9 mouse cellular contexts compared by ENCODE assay signal in genomic region chr4:137443625-137444024, GRCm38 (mm10). TPM values are rescaled to one million over a fixed set of nuclear protein-coding genes. Genes with fewer than 3 reads are reported as not detected.
DNase-seq lines count a peak whose midpoint lies in the region; ATAC-seq lines count a peak whose summit lies in the region.
"Had no signal": no experiment of that assay in that cellular context is flagged by ENCODE, and none has a peak within 500 bp of the region (broad histone marks: within the 10 kb centered on the region; RNA-seq: fewer than 3 reads in every experiment).

No protein-coding gene starts in this region.

- no peak overlapping the region for H3K4me3 ChIP-seq in forebrain, embryonic 16.5 days (replicated peaks; ENCODE audit: low read length)
- H3K4me3 ChIP-seq in midbrain, embryonic 13.5 days (replicated peaks), result no peak overlapping the region
- H3K4me3 ChIP-seq in stomach, embryonic 16.5 days (replicated peaks; ENCODE audit: low read length), result no peak overlapping the region
- H3K4me3 ChIP-seq: myocyte had no signal

- no peaks in the 10 kb centered on the region for H3K36me3 ChIP-seq in forebrain, embryonic 16.5 days (ENCODE audit: control insufficient read depth, insufficient read depth)
- H3K36me3 ChIP-seq in midbrain, embryonic 13.5 days, result no peaks in the 10 kb centered on the region
- H3K36me3 ChIP-seq in stomach, embryonic 16.5 days (ENCODE audit: control insufficient read depth, insufficient read depth, low read length), result no peaks in the 10 kb centered on the region

- no peaks in the 10 kb centered on the region for H3K27me3 ChIP-seq in forebrain, embryonic 16.5 days (replicated peaks; ENCODE audit: control insufficient read depth, insufficient read depth, low read length)
- H3K27me3 ChIP-seq in midbrain, embryonic 13.5 days, result no peaks in the 10 kb centered on the region
- H3K27me3 ChIP-seq in stomach, embryonic 16.5 days (ENCODE audit: control insufficient read depth, insufficient read depth, low read length), result no peaks in the 10 kb centered on the region

- peaks cover 8% of the 10 kb centered on the region for H3K4me1 ChIP-seq in forebrain, embryonic 16.5 days (replicated peaks; ENCODE audit: control insufficient read depth, insufficient read depth, low read length)
- H3K4me1 ChIP-seq in midbrain, embryonic 13.5 days (replicated peaks), result peaks cover 8% of the 10 kb centered on the region
- H3K4me1 ChIP-seq in stomach, embryonic 16.5 days (ENCODE audit: control insufficient read depth, insufficient read depth, low read length), result peaks cover 21% of the 10 kb centered on the region

- no peak for ATAC-seq in forebrain, embryonic 16.5 days
- peak; percentile 27; the same call in 1 of the 2 replicates for ATAC-seq in midbrain, embryonic 13.5 days
- ATAC-seq in stomach, embryonic 16.5 days (ENCODE audit: insufficient read depth, low FRiP score), result peak; percentile 12; the same call in 1 of the 2 replicates

- H3K4me2 ChIP-seq in forebrain, embryonic 16.5 days (ENCODE audit: low read length), result peak overlapping the region; percentile 24
- H3K4me2 ChIP-seq in midbrain, embryonic 13.5 days (replicated peaks), result no peak overlapping the region
- no peak overlapping the region; the same call in 1 of the 2 replicates for H3K4me2 ChIP-seq in stomach, embryonic 16.5 days (ENCODE audit: low read depth, low read length)

- 31% methylated on average over 5 of the region's 5 CpGs for WGBS in forebrain, embryonic 16.5 days
- WGBS in midbrain, embryonic 13.5 days, result 28% methylated on average over 5 of the region's 5 CpGs
- 10% methylated on average over 5 of the region's 5 CpGs for WGBS in stomach, embryonic 16.5 days

- DNase-seq in gastrocnemius, adult 18-20 months (ENCODE audit: low spot score), result peak; percentile 80
- DNase-seq in gastrocnemius, postnatal 25 days, result no peak
- DNase-seq in c-Kit-positive CD71-positive TER-119-positive erythroid progenitor cells, embryonic 14.5 days (ENCODE audit: low spot score), result peak; percentile 74
- peak; percentile 59 for DNase-seq in induced T-regulatory cell, adult 2 months (ENCODE audit: low read depth)
- DNase-seq in left cerebral cortex, postnatal 14 days (ENCODE audit: low spot score in 2 of 2), result peak; percentile 59 to 85

- H3K27ac ChIP-seq in forebrain, embryonic 16.5 days (ENCODE audit: low read length), result no peak overlapping the region
- no peak overlapping the region for H3K27ac ChIP-seq in midbrain, embryonic 13.5 days
- H3K27ac ChIP-seq in stomach, embryonic 16.5 days (ENCODE audit: low read length), result no peak overlapping the region

- no peaks in the 10 kb centered on the region for H3K9me3 ChIP-seq in forebrain, embryonic 16.5 days (ENCODE audit: control insufficient read depth, low read length)
- H3K9me3 ChIP-seq in midbrain, embryonic 13.5 days, result no peaks in the 10 kb centered on the region
- H3K9me3 ChIP-seq in stomach, embryonic 16.5 days (replicated peaks; ENCODE audit: control insufficient read depth, low read length), result no peaks in the 10 kb centered on the region

- H3K9ac ChIP-seq in forebrain, embryonic 16.5 days (replicated peaks; ENCODE audit: low read depth, low read length), result no peak overlapping the region
- no peak overlapping the region for H3K9ac ChIP-seq in midbrain, embryonic 13.5 days (replicated peaks)
- no peak overlapping the region for H3K9ac ChIP-seq in stomach, embryonic 16.5 days (ENCODE audit: low read length)

- intact Hi-C loops in left cerebral cortex, postnatal 14 days (cut with DNase I), result no loop called here

RNA-seq across cellular contexts. Expression of gene 1700013G24Rik, which starts 9.5 kb away (rescaled TPM):
- not detected for total RNA-seq in gastrocnemius, adult 18-20 months (2021)
- total RNA-seq in gastrocnemius, postnatal 25 days (2021), result not detected
- polyA plus RNA-seq in forebrain, embryonic 16.5 days (2015; fragmentation: Nextera tagmentation; extraction: Ambion mirVana), result not detected in 2 replicates
- not detected for total RNA-seq in left cerebral cortex, postnatal 14 days (2021)
- polyA plus RNA-seq in midbrain, embryonic 13.5 days (2015; fragmentation: Nextera tagmentation; extraction: Ambion mirVana), result not detected in 2 replicates
- polyA plus RNA-seq in stomach, embryonic 16.5 days (2015; fragmentation: Nextera tagmentation; extraction: Ambion mirVana), result not detected in 2 replicates

RNA-seq across cellular contexts. Expression of gene Cela3b, which starts 13.3 kb away (rescaled TPM):
- total RNA-seq in gastrocnemius, adult 18-20 months (2021), result under 1 TPM in 1 of 2 experiments, not detected in 1; 0.34 TPM
- not detected for total RNA-seq in gastrocnemius, postnatal 25 days (2021)
- polyA plus RNA-seq in forebrain, embryonic 16.5 days (2015; fragmentation: Nextera tagmentation; extraction: Ambion mirVana), result not detected in 2 replicates
- total RNA-seq in left cerebral cortex, postnatal 14 days (2021), result not detected
- polyA plus RNA-seq in midbrain, embryonic 13.5 days (2015; fragmentation: Nextera tagmentation; extraction: Ambion mirVana), result not detected in 2 replicates
- 406 and 529 TPM in 2 replicates for polyA plus RNA-seq in stomach, embryonic 16.5 days (2015; fragmentation: Nextera tagmentation; extraction: Ambion mirVana)

RNA-seq across cellular contexts. Expression of gene Hspg2, which starts 24.9 kb away (rescaled TPM):
- 10 to 100 TPM; 53.7 to 61.6 TPM for total RNA-seq in gastrocnemius, adult 18-20 months (2021)
- total RNA-seq in gastrocnemius, postnatal 25 days (2021), result 100 to 1,000 TPM; 105 to 107 TPM
- 3.2 and 4.9 TPM in 2 replicates for polyA plus RNA-seq in forebrain, embryonic 16.5 days (2015; fragmentation: Nextera tagmentation; extraction: Ambion mirVana)
- total RNA-seq in left cerebral cortex, postnatal 14 days (2021), result 10 to 100 TPM; 11.6 to 12.9 TPM
- 4.2 and 5.0 TPM in 2 replicates for polyA plus RNA-seq in midbrain, embryonic 13.5 days (2015; fragmentation: Nextera tagmentation; extraction: Ambion mirVana)
- 29.5 and 31.7 TPM in 2 replicates for polyA plus RNA-seq in stomach, embryonic 16.5 days (2015; fragmentation: Nextera tagmentation; extraction: Ambion mirVana)

RNA-seq across cellular contexts. Expression of gene Cela3a, which starts 34.0 kb away (rescaled TPM):
- not detected for total RNA-seq in gastrocnemius, adult 18-20 months (2021)
- not detected for total RNA-seq in gastrocnemius, postnatal 25 days (2021)
- polyA plus RNA-seq in forebrain, embryonic 16.5 days (2015; fragmentation: Nextera tagmentation; extraction: Ambion mirVana), result not detected in 2 replicates
- total RNA-seq in left cerebral cortex, postnatal 14 days (2021), result not detected
- polyA plus RNA-seq in midbrain, embryonic 13.5 days (2015; fragmentation: Nextera tagmentation; extraction: Ambion mirVana), result not detected in 2 replicates
- 0.54 and 0.83 TPM in 2 replicates for polyA plus RNA-seq in stomach, embryonic 16.5 days (2015; fragmentation: Nextera tagmentation; extraction: Ambion mirVana)
